Mouse (Mus musculus) liver, embryonic 13.5 days (tissue): ENCODE results near the gene Ccdc177. TPM values are rescaled to one million over a fixed set of nuclear protein-coding genes. Genes with fewer than 3 reads are reported as not detected.

ENCODE experiments used
- ATAC-seq: fragments of 200-750 bp; cut with Nextera tagmentation; 2 replicates; pipeline ENCODE4 v1.8.0; 2017; ENCODE audit warnings: low read depth, mild to moderate bottlenecking, moderate number of reproducible peaks, moderate library complexity
- DNase-seq: peaks from one replicate; pipeline ENCODE4 v3.0.0; 2022
- H3K27ac ChIP-seq: fragments of 300-500 bp; sonication (generic); 2 replicates; pipeline ENCODE4 v1.5.1; 2015; ENCODE audit warnings: moderate library complexity, mild to moderate bottlenecking, inconsistent platforms
- H3K27me3 ChIP-seq: fragments of 300-500 bp; sonication (generic); 2 replicates; pipeline ENCODE4 v1.6.1; 2015; ENCODE audit warnings: mild to moderate bottlenecking, inconsistent platforms
- H3K36me3 ChIP-seq: fragments of 300-500 bp; sonication (generic); 2 replicates; pipeline ENCODE4 v1.6.1; 2015; ENCODE audit warnings: mild to moderate bottlenecking, inconsistent platforms
- H3K4me1 ChIP-seq: fragments of 300-500 bp; sonication (generic); replicated peaks from 2 replicates; pipeline ENCODE4 v1.6.1; 2015; ENCODE audit warnings: inconsistent platforms
- H3K4me2 ChIP-seq: fragments of 300-500 bp; sonication (generic); 2 replicates; pipeline ENCODE4 v1.6.1; 2015; ENCODE audit warnings: inconsistent platforms, mild to moderate bottlenecking, moderate library complexity
- H3K4me3 ChIP-seq: fragments of 300-500 bp; sonication (generic); replicated peaks from 2 replicates; pipeline ENCODE4 v1.5.1; 2015; ENCODE audit warnings: mild to moderate bottlenecking, inconsistent platforms
- H3K9ac ChIP-seq: fragments of 300-500 bp; sonication (generic); 2 replicates; pipeline ENCODE4 v1.6.1; 2015; ENCODE audit warnings: mild to moderate bottlenecking, inconsistent platforms
- H3K9me3 ChIP-seq: fragments of 300-500 bp; sonication (generic); replicated peaks from 2 replicates; pipeline ENCODE4 v1.6.1; 2016; ENCODE audit warnings: inconsistent platforms
- WGBS: fragments of 180-500 bp; shearing (Covaris S2); methylation state at CpG from one replicate; pipeline ENCODE4 v1.1.7; 2015; ENCODE audit not compliant: insufficient replicate concordance; 5-methylcytosine and 5-hydroxymethylcytosine counted together
- polyA plus RNA-seq: library from polyadenylated mRNA; unstranded; fragments of >200 nt; fragmentation: Nextera tagmentation; extraction: Ambion mirVana; gene quantifications from 2 replicates; pipeline ENCODE4 v1.2.1, GENCODE M21; 2015

Gene Ccdc177
- polyA plus RNA-seq, 1 experiment from 2014 or later: not detected

DNA sequence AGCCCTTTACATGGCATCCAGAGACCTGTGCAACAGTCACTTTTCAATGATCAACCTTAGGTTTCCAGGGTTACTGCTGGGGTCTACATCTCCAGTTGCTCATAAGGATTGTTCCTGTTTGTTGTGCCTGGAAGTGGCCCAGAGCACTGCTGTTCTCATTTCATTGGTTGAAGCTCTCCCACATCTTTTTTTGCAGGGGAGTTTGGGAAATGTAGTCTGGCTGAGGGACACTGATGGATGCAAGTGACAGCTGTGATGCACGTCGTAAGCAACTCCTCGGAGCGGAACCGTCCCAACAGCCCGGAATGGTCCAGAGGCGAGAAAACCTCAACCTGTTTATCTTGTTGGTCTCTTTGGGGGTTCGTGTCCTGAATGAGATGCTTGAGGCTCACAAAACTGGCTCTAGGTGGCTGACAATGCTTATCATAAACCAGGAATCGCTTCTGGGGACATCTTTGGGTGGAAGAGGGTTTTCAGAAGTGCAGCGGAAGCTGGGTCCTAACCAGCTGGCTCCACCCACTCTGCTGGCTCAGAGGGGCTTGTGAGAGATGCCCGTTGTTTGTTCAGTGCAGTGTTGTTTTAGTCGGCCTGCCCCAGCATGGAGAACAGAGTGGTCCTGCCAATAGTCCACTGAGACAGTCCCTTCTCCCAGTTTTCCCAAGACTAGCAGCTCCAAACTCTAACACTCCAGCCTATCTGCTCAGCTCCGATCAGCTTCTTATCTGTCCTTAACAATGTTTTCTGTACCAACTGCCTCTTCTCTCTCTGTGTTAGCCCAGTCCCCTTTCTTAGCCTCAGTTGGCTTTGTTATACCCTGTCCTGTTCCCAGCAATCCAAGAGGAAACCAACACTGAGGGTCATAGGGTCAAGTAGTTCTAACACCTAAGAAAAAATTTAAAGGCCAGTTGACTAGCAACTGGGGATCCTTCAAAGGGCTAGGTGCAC is 25.7 kb downstream of the Ccdc177 start:
- ATAC-seq (peak; percentile 50; the same call in 1 of the 2 replicates), DNase-seq (no peak)
- Histone ChIP-seq H3K27me3 (peaks cover 34% of the 10 kb centered on the region), H3K4me2 (no peak overlapping the region; the same call in 1 of the 2 replicates), H3K4me1 (0 out of 2 replicates have a peak, but pooled peaks cover 12% of the 10 kb centered on the region), H3K9ac (no peak overlapping the region), H3K4me3 (no peak overlapping the region), H3K36me3 (no peaks in the 10 kb centered on the region), H3K9me3 (no peaks in the 10 kb centered on the region), H3K27ac (no peak overlapping the region)
- WGBS: 39% methylated on average over 13 of the region's 13 CpGs

GRCm38 (mm10) chr12:80730567-80730966 is 29.9 kb downstream of the Ccdc177 start:
- DNase-seq (no peak), ATAC-seq (no peak)
- Histone ChIP-seq H3K9me3 (no peaks in the 10 kb centered on the region), H3K27me3 (peaks cover 19% of the 10 kb centered on the region), H3K4me1 (0 out of 2 replicates have a peak, but pooled peaks cover 9% of the 10 kb centered on the region), H3K36me3 (no peaks in the 10 kb centered on the region), H3K27ac (no peak overlapping the region), H3K4me2 (no peak overlapping the region), H3K4me3 (no peak overlapping the region), H3K9ac (no peak overlapping the region)
- WGBS: 11% methylated on average over 9 of the region's 9 CpGs

GRCm38 (mm10) chr12:80729758-80730530 is 30.5 kb downstream of the Ccdc177 start:
- no peak overlapping the region for H3K9ac ChIP-seq
- H3K4me3 ChIP-seq: no peak overlapping the region
- peaks cover 23% of the 10 kb centered on the region for H3K27me3 ChIP-seq
- no peak overlapping the region for H3K4me2 ChIP-seq
- no peaks in the 10 kb centered on the region for H3K9me3 ChIP-seq
- H3K36me3 ChIP-seq: no peaks in the 10 kb centered on the region
- H3K4me1 ChIP-seq: 0 out of 2 replicates have a peak, but pooled peaks cover 6% of the 10 kb centered on the region
- H3K27ac ChIP-seq: no peak overlapping the region
- DNase-seq (no peak), ATAC-seq (no peak)
- WGBS: 66% methylated on average over 12 of the region's 12 CpGs

GRCm38 (mm10) chr12:80728814-80729213 is 31.7 kb downstream of the Ccdc177 start:
- Histone ChIP-seq H3K27me3 (peaks cover 23% of the 10 kb centered on the region), H3K27ac (no peak overlapping the region), H3K4me3 (no peak overlapping the region), H3K9ac (no peak overlapping the region), H3K9me3 (no peaks in the 10 kb centered on the region), H3K4me2 (no peak overlapping the region), H3K4me1 (peaks cover 5% of the 10 kb centered on the region; the same call in 1 of the 2 replicates), H3K36me3 (no peaks in the 10 kb centered on the region)
- no peak for ATAC-seq
- 43% methylated on average over 2 of the region's 2 CpGs for WGBS
- no peak for DNase-seq

- peaks cover 11% of the 10 kb centered on the region for H3K4me1 ChIP-seq
- no peaks in the 10 kb centered on the region for H3K36me3 ChIP-seq
- H3K27ac ChIP-seq: no peak overlapping the region
- peaks cover 23% of the 10 kb centered on the region for H3K27me3 ChIP-seq
- no peak overlapping the region for H3K4me2 ChIP-seq
- WGBS: 0% methylated on average over 1 of the region's 1 CpGs
- no peak overlapping the region for H3K9ac ChIP-seq
- no peaks in the 10 kb centered on the region for H3K9me3 ChIP-seq
- DNase-seq (no peak), ATAC-seq (no peak)
- no peak overlapping the region for H3K4me3 ChIP-seq
Observed at GRCm38 (mm10) chr12:80728207-80728606, 32.3 kb downstream of the Ccdc177 start.

DNA sequence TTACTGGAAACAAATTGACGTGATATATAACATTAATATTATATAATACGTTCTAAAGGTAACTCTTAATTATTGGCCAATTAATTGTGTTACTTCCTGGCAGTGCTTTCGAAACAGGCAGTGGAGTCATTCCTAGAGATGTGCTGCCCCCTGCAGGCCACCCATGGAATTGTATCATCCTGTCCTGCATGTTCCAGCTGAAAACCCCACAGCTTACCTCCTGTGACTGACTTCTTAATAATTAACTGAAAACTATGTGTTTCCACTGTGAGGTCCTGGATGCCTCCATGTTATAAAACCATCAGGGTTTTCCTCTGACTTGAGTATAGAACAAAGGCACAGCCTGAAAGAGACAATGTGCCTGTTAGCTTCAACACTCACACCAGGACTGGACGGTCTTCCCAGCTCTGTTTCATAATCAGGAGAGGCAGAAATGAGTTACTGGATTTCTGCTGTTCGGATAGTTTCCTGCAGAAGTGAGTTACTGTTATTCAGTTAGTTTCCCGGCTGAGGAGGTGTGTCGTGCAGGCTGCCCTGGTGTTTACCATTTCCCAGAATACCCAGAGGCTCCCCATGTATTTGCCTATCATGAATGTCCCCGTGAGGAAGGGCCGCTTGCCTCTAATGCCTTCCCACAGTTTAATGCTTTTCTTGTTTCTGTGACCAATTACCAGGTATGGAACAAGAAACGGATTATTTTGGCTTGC is 35.5 kb downstream of the Ccdc177 start:
- H3K4me1 ChIP-seq: peaks cover 10% of the 10 kb centered on the region
- ATAC-seq (0 out of 2 replicates have a peak, but pooled peaks have one; percentile 18), DNase-seq (peak; percentile 63)
- H3K9ac ChIP-seq: no peak overlapping the region
- no peak overlapping the region for H3K27ac ChIP-seq
- H3K4me2 ChIP-seq: peak overlapping the region; percentile 13
- no peaks in the 10 kb centered on the region for H3K36me3 ChIP-seq
- H3K9me3 ChIP-seq: no peaks in the 10 kb centered on the region
- no peak overlapping the region for H3K4me3 ChIP-seq
- 26% methylated on average over 10 of the region's 10 CpGs for WGBS
- H3K27me3 ChIP-seq: peaks cover 23% of the 10 kb centered on the region

DNA sequence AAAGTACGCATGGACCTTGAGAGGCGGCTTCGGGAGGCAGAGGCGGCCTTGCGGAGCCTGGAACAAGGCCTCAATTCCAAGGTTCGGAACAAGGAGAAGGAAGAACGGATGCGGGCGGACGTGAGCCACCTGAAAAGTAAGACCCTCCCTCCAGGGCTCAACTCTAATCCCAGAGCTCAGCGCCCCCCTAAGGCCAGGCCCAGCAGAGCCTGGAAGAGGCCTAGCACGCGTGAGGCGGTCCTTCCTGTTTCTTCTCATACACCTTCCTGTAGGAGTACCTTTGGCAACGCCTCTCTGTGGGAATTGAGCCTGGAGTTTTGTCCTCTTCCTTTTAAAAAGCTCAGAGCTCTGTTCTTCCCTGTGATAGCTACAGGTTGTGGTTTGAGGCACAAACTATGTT is 39.0 kb downstream of the Ccdc177 start:
- no peak for ATAC-seq
- 81% methylated on average over 15 of the region's 15 CpGs for WGBS

GRCm38 (mm10) chr12:80720507-80720906 is 40.0 kb downstream of the Ccdc177 start:
- H3K4me1 ChIP-seq: peaks cover 17% of the 10 kb centered on the region
- H3K9me3 ChIP-seq: no peaks in the 10 kb centered on the region
- no peak for ATAC-seq
- 67% methylated on average over 12 of the region's 12 CpGs for WGBS
- H3K27ac ChIP-seq: no peak overlapping the region
- no peak overlapping the region for H3K4me2 ChIP-seq
- no peak overlapping the region for H3K9ac ChIP-seq
- no peak for DNase-seq
- H3K4me3 ChIP-seq: no peak overlapping the region
- 0 out of 2 replicates have a peak, but pooled peaks cover 3% of the 10 kb centered on the region for H3K27me3 ChIP-seq
- H3K36me3 ChIP-seq: no peaks in the 10 kb centered on the region

More for the DNA sequence above, 39.0 kb downstream of the Ccdc177 start:
- peaks cover 14% of the 10 kb centered on the region for H3K4me1 ChIP-seq
- H3K36me3 ChIP-seq: no peaks in the 10 kb centered on the region
- no peak overlapping the region for H3K9ac ChIP-seq
- no peak overlapping the region for H3K4me3 ChIP-seq
- no peak overlapping the region for H3K27ac ChIP-seq
- peaks cover 10% of the 10 kb centered on the region; the same call in 1 of the 2 replicates for H3K27me3 ChIP-seq
- DNase-seq: no peak
- H3K9me3 ChIP-seq: no peaks in the 10 kb centered on the region
- no peak overlapping the region for H3K4me2 ChIP-seq

GRCm38 (mm10) chr12:80719141-80719540 is 41.3 kb downstream of the Ccdc177 start:
- no peak for ATAC-seq
- H3K27me3 ChIP-seq: no peaks in the 10 kb centered on the region
- H3K9ac ChIP-seq: no peak overlapping the region
- H3K4me2 ChIP-seq: no peak overlapping the region
- H3K36me3 ChIP-seq: no peaks in the 10 kb centered on the region
- H3K4me1 ChIP-seq: peaks cover 21% of the 10 kb centered on the region
- H3K9me3 ChIP-seq: no peaks in the 10 kb centered on the region
- H3K27ac ChIP-seq: no peak overlapping the region
- no peak overlapping the region for H3K4me3 ChIP-seq
- no peak for DNase-seq
- 15% methylated on average over 2 of the region's 2 CpGs for WGBS

DNA sequence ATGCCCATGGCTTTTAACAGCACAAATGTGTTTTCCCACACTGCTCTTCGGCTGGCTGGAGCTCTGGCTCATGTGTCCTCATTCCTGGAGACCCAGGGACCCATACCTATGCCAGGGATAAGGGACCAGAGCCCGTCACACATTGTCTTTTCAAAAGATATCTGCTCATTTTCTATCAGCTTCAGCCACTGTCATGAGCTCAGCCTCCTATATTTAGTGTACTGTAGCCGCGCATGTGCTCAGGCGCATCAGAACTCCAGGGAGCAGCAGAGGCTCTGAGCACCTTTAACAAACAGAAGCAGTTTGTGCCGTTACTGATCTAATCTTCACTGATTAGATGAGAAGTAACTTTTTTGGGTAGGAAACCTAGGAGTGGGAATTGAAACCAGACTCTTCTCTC is 44.6 kb downstream of the Ccdc177 start:
- 49% methylated on average over 6 of the region's 6 CpGs for WGBS
- Histone ChIP-seq H3K4me1 (peaks cover 10% of the 10 kb centered on the region; the same call in 1 of the 2 replicates), H3K27ac (no peak overlapping the region), H3K4me2 (no peak overlapping the region), H3K9ac (no peak overlapping the region), H3K36me3 (no peaks in the 10 kb centered on the region), H3K27me3 (no peaks in the 10 kb centered on the region), H3K9me3 (no peaks in the 10 kb centered on the region), H3K4me3 (no peak overlapping the region)
- ATAC-seq: no peak
- DNase-seq: no peak
